ENCODE assay signal across 15 mouse cellular contexts in genomic region chrX:158976648-158977047, GRCm38 (mm10).
DNase-seq lines count a peak whose midpoint lies in the region; ATAC-seq and TF ChIP-seq lines count a peak whose summit lies in the region.
"Had no signal": no experiment of that assay in that cellular context is flagged by ENCODE, and none has a peak within 500 bp of the region (broad histone marks: within the 10 kb centered on the region; RNA-seq: fewer than 3 reads in every experiment).

No protein-coding gene starts in this region.

- peak; percentile 23 for DNase-seq in cerebellum, adult 11-12 months
- no peak for DNase-seq in lung, adult 2 months
- DNase-seq in cerebellum, adult 9-11 months: peak; percentile 30
- peak; percentile 18 for DNase-seq in lung, postnatal 10 days
- DNase-seq in adrenal gland, adult 8-10 months: no peak
- DNase-seq in hindbrain, embryonic 10.5 days (ENCODE audit: low spot score): no peak
- DNase-seq: adrenal gland, postnatal 10 days; forebrain, postnatal 0 days; thymus, adult 18-20 months had no signal

- H3K27me3 ChIP-seq in lung, embryonic 16.5 days (ENCODE audit: control insufficient read depth, insufficient read depth, low read depth, low read length): no peaks in the 10 kb centered on the region
- H3K27me3 ChIP-seq in hindbrain, embryonic 10.5 days (ENCODE audit: insufficient read depth, poor library complexity, severe bottlenecking): 0 out of 2 replicates have a peak, but pooled peaks cover 3% of the 10 kb centered on the region
- H3K27me3 ChIP-seq: hindbrain, embryonic 15.5 days had no signal

- no peak overlapping the region for H3K27ac ChIP-seq in lung, embryonic 16.5 days (ENCODE audit: low read length)
- H3K27ac ChIP-seq in hindbrain, embryonic 10.5 days: no peak overlapping the region
- H3K27ac ChIP-seq: hindbrain, embryonic 15.5 days; kidney, embryonic 15.5 days; layer of hippocampus, adult 2 months; liver, embryonic 14.5 days had no signal

- H3K9me3 ChIP-seq in lung, embryonic 16.5 days (ENCODE audit: control insufficient read depth, low read length): no peaks in the 10 kb centered on the region
- H3K9me3 ChIP-seq in hindbrain, embryonic 10.5 days: no peaks in the 10 kb centered on the region
- H3K9me3 ChIP-seq: hindbrain, embryonic 15.5 days; kidney, embryonic 15.5 days had no signal

- no peak overlapping the region for H3K9ac ChIP-seq in lung, embryonic 16.5 days (ENCODE audit: low read length)
- H3K9ac ChIP-seq: forebrain, postnatal 0 days; hindbrain, embryonic 15.5 days; kidney, embryonic 15.5 days; liver, embryonic 14.5 days had no signal

- no peak overlapping the region for H3K4me3 ChIP-seq in lung, embryonic 16.5 days (ENCODE audit: low read length)
- H3K4me3 ChIP-seq in lung, adult 2 months (replicated peaks; ENCODE audit: extremely low read depth, low read depth, low read length): no peak overlapping the region
- no peak overlapping the region for H3K4me3 ChIP-seq in hindbrain, embryonic 10.5 days
- H3K4me3 ChIP-seq: hindbrain, embryonic 15.5 days; kidney, embryonic 15.5 days; layer of hippocampus, adult 2 months had no signal

- no peak; the same call in 1 of the 2 replicates for ATAC-seq in cerebellum, adult (ENCODE audit: insufficient number of reproducible peaks, low FRiP score, low TSS enrichment)
- peak; percentile 52; the same call in 1 of the 2 replicates for ATAC-seq in lung, embryonic 16.5 days (ENCODE audit: low read depth)
- ATAC-seq: forebrain, postnatal 0 days had no signal

- no peak for TF ChIP-seq POLR2A in lung, adult 2 months (IDR thresholded peaks at IDR 0.05; ENCODE audit: borderline replicate concordance, extremely low read depth, low read depth, low read length)

- H3K4me1 ChIP-seq in lung, embryonic 16.5 days (replicated peaks; ENCODE audit: control insufficient read depth, insufficient read depth, low read length): no peaks in the 10 kb centered on the region
- H3K4me1 ChIP-seq in lung, adult 2 months (ENCODE audit: control insufficient read depth, insufficient read depth, low read length): no peaks in the 10 kb centered on the region
- H3K4me1 ChIP-seq in hindbrain, embryonic 10.5 days (replicated peaks): no peaks in the 10 kb centered on the region
- H3K4me1 ChIP-seq: hindbrain, embryonic 15.5 days; kidney, embryonic 15.5 days had no signal

- H3K4me2 ChIP-seq in lung, embryonic 16.5 days (ENCODE audit: low read depth, low read length): no peak overlapping the region
- H3K4me2 ChIP-seq: hindbrain, embryonic 15.5 days; kidney, embryonic 15.5 days had no signal

- no peak for TF ChIP-seq CTCF in lung, adult 2 months (IDR thresholded peaks at IDR 0.05; ENCODE audit: insufficient read depth, low read length)

- H3K36me3 ChIP-seq in lung, embryonic 16.5 days (ENCODE audit: control insufficient read depth, insufficient read depth, low read length): no peaks in the 10 kb centered on the region
- H3K36me3 ChIP-seq in hindbrain, embryonic 10.5 days: no peaks in the 10 kb centered on the region
- H3K36me3 ChIP-seq: hindbrain, embryonic 15.5 days; kidney, embryonic 15.5 days had no signal

- WGBS in lung, embryonic 16.5 days: 35% methylated on average over 5 of the region's 5 CpGs
- WGBS in lung, adult 2 months: 54% methylated on average over 5 of the region's 5 CpGs
- WGBS in hindbrain, embryonic 10.5 days: 66% methylated on average over 5 of the region's 5 CpGs

Comparison
In these comparisons a context has a peak if more than half of its experiments do, and no peak if none do; other contexts are left out.
1. DNase-seq: peak in cerebellum, adult 11-12 months (single experiment), cerebellum, adult 9-11 months (single experiment) and lung, postnatal 10 days (single experiment); none in lung, adult 2 months (single experiment), adrenal gland, adult 8-10 months (single experiment) and hindbrain, embryonic 10.5 days (single experiment).